Mouse (Mus musculus): ENCODE results near the gene Parp2.
A peak's percentile ranks its signal among the peaks of the same experiment; 100 is the strongest.
"Not testable (repeated sequence)": the region's sequence is repeated elsewhere in the genome, so short reads cannot be mapped to it uniquely, and the experiment has no call there.

Gene Parp2

DNA sequence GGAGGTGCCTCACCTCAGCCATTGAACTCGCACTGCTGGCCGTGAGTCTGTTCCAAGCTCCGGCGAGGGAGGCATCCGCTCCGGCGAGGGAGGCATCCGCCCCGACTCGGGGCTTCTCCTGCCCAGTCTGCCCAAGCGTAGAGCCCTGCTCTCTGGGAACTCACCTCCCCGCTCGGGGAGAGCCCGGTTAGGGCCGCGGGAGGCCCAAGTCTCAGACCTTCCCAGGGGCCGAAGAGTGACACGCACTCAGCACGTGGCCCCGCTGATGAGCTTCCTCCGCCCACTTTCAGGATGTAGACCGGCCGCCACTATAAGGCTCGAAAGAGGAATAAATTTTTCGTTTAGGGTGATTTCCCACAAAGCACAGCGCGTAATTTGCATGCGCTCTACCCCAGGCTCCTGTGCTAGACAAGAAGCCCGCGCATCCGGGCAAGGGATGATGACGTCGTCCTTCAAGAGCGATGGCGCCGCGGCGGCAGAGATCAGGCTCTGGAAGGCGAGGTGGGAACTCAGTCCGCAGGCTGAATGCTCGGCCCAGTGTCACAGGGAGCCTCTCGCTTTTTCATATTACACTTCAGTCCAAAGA, at the start of gene Parp2, which contains the start of gene Ccnb1ip1:
TSS of gene Parp2 (plus strand) at position 355 of the 586 bp plus-strand sequence.
TSS of gene Ccnb1ip1 (minus strand) at position 246 of the 586 bp plus-strand sequence.
- peak; percentile 99 for DNase-seq (ENCODE audit: low read depth, low spot score)

DNA sequence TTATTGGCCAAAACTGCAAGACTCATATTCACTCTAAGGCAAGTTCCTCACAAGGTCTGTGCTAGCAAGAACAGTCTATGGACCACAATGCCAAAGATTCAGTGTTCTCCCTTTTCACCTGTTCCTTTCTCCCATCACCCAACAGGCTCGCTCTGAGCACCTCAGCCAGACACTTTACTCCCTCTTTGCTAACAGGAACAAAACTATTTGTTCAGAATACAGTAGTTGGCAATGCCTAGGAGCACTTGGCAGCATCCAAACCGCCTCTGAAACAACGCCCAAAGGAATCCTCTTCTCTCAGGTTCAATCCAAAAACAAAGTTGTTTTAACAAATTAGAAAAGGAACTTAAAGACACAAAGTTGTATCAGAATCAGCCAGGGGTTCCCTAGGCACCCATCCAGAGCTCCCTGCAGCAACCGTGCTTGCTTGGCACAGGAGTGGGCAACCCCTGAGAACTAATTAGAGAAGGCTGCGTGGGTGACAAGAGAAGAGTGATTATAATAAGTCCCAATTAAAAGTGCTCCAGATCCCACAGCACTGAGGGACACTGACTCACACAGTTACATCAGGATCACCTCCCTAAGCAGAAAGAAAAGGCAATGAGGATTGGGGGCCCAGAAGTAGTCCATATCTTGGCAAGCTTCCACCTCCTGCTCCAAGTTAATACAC, 49.1 kb upstream of the Parp2 start:
- peak; percentile 76 for DNase-seq (ENCODE audit: low read depth, low spot score)

DNA sequence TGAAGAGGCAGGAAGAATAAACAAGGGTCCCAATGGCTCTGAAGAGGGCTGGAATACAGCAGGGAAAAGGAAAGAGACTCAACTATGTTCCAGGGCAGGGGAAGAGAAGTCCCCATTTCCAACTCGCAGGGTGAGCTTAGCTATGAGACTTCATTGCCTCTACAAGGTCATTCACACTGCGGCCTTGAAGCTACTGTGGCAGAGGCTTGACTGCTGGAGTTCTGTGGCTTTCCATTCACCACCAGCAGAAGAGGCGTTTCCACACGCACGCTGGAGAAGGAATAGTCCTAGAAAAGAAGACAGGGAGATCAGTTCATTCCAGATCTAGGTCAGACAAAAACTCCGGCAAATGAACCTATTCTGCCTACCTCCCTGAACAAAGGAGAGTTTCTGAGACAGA, 41.9 kb upstream of the Parp2 start:
- peak; percentile 10 for DNase-seq (ENCODE audit: low read depth, low spot score)

DNA sequence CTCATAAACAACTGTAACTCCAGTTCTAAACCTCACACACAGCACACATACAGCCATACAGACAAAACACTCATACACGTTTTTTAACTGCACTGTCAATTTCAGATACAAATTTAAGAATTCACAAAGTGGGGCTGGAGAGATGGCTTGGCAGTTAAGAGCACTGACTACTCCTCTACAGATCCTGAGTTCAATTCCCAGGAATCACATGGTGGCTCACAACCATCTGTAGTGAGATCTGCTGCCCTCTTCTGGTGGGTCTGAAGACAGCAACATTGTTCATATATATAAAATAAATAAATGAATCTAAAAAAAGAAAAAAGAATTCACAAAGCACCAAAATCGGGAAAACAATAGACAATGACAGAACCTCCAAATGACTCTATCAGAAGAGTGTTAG, 36.3 kb upstream of the Parp2 start:
- DNase-seq (ENCODE audit: low read depth, low spot score): peak; percentile 22

DNA sequence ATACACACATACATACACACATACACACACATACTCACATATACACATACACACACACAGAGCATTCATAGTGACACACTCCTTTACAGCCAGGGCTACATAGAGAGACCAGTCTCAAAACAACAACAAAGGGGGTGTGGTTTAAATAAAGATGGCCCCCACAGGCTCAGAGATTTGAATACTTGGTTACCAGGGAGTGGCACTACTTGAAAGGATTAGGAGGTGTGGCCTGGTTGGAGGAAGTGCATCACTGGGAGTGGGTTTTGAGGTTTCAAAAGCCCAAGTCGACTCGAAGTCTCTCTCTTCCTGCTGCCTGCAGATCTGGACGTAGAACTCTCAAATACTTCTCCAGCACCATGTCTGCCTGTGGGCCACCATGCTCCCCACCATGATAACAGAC, 25.5 kb upstream of the Parp2 start:
- no peak for DNase-seq (ENCODE audit: low read depth, low spot score)

DNA sequence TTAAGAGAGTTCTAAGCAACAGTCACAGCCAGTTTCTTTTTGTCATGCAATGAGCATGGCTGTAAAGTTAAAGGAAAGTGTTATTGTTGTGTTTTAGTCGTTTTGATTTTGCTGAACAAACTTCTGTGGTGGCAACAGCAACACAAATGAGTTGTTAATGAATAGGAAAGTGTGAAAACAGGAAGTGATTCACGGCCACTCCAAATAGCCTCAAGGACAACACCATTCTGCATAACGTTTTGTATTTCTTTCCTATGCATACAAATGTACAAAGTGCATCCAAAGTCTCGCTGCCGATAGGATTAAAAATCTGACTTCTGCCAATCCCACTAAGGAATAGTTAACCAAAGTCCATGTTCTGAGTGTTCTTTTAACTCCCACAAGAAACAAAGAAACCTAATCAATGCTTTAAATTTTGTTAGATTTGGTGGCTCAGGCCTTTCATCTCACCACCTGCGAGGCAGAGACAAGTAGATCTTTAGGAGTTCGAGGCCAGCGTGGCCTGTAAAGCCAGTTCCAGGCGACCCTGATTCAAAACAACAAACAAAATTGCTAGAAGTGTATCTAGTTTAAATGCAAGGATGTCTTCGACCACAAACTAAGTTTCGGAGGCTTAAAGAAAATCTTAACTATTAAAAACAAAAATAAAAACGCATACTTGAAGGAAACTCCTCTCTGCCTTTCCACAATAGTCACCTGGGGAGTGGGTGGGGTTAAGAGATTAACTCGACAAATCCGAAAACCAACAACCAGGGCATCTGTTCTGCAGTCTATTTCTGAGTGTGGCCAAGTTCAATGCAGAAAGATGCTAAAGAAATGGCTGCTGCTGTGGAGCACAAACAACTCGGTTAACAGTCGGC, 23.0 kb upstream of the Parp2 start:
- no peak for DNase-seq (ENCODE audit: low read depth, low spot score)

DNA sequence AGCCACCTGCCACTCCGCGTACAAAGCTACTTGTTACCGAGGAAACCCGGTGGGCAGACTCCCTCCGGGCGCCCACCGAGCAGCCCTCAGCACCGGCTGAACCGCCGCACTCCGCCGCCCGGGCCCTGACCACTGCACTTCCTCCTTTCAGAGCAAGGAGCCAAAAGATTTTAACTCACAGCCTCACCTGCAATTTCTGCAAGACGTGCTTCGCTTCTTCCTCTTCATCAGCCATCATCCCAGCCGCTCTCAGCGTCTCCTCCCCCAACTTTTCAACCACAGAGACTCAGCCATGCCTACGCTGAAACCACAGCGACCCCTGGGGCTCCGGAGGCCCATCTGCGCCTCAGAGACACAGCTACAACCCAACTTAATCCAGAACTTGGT, 22.4 kb upstream of the Parp2 start, which contains the start of gene Ttc5:
TSS of gene Ttc5 (minus strand) at position 269 of the 387 bp plus-strand sequence.
- peak; percentile 96 for DNase-seq (ENCODE audit: low read depth, low spot score)

DNA sequence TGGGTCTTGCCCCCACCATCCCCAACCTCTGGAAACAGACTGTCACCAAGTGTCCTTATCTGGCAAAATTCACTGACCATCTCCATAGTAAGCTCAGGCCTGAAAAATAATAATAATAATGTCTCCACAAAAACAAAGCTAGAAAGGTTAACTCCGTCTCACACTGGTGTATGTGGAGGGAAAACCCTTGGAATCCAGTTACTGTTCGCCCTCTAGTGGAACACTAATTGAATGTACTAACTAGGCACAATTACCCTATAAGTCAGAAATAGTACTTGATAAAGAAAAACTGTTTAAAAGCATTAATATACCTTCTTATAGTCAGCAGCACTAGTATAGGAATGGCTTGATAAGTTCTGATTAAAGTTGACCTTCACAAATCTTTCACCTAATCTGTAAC, 19.5 kb upstream of the Parp2 start:
- peak; percentile 24 for DNase-seq (ENCODE audit: low read depth, low spot score)

DNA sequence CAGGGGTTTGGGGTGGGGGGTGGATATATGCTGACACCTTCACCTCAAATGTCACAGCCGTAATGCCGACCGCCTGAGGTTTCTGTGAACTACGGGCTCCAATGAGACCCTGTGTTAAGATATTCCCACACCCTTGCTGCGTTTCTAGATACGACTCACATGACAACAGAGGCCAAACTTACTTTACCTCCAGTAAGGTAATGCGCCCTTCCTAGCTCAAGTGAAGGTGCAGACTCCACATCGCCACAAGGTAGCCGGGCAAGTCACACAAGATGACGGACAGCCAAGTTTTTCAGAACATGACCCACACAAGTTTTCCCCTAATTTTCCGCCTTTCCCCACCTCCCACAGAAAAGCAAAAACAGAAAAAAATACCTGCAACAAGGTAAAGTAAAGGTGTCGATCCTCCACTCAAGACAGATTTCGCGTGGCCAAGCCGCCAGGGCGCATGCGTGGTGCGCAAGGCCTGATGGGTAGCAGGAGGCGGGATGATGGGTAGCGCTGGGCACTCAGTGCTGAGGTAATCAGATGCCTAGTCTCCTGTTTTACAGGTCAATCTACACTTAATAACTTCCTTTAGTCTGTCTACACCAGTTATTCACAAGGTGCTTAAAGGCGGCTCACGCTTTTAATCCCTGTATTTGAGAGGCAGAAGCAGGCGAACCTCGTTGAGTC, 12.2 kb upstream of the Parp2 start:
- no peak for DNase-seq (ENCODE audit: low read depth, low spot score)

DNA sequence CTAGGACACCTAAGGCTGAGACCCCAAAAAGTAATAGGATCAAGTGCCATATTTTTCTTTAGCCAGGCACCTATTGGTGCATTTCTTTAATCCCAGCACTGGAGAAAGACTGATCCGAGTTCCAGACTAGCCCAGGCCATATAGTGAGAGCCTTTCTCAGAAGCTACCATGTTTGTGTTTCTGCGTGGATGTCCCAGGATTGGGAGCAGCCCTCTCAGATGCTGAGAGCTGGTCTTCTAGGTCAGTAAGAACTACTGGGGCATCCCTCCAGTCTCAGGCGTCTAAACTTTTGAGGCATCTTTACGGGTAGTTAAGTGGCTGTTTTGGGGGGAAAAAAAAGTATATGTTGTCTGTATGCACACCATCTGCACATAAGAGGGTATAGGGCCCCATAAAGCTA, 11.7 kb upstream of the Parp2 start:
- DNase-seq (ENCODE audit: low read depth, low spot score): no peak

DNA sequence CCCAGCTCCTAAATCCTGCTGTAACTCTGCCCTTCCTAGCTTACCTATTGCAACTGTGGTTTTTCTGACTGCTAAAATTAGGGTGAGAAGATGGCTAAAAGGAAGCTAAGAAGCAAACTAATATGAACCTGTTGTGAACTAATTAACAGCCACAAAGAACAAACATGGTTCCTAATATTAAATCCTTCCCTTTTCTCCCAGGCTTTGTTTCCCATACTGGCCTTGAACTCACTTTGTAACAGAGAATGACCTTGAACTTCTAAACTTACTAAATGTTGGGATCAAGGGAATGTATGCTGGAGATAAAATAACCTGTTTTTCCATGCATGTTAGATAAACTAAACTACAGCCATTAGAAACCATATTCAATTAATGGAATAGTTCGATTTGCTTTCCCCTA, 11.2 kb upstream of the Parp2 start:
- DNase-seq (ENCODE audit: low read depth, low spot score): no peak

DNA sequence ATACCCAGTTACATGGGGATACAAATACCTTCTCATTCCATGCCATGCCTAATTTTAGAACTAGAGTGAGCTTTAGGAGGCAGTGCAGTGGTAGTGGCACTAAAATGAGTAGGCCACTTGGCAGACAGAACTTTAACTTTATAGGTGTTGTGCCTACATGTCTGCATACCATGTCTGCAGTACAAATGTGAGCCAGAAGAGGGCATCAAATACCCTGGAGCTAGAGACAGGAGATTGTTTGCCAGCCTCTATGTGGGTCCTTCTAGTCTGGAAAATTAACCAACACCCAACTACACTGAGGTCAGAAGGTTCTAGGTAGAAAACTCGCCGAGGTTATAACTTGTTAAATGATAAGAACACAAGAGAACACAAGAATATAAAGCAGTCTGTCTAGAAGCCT, 9.1 kb upstream of the Parp2 start:
- DNase-seq (ENCODE audit: low read depth, low spot score): no peak

DNA sequence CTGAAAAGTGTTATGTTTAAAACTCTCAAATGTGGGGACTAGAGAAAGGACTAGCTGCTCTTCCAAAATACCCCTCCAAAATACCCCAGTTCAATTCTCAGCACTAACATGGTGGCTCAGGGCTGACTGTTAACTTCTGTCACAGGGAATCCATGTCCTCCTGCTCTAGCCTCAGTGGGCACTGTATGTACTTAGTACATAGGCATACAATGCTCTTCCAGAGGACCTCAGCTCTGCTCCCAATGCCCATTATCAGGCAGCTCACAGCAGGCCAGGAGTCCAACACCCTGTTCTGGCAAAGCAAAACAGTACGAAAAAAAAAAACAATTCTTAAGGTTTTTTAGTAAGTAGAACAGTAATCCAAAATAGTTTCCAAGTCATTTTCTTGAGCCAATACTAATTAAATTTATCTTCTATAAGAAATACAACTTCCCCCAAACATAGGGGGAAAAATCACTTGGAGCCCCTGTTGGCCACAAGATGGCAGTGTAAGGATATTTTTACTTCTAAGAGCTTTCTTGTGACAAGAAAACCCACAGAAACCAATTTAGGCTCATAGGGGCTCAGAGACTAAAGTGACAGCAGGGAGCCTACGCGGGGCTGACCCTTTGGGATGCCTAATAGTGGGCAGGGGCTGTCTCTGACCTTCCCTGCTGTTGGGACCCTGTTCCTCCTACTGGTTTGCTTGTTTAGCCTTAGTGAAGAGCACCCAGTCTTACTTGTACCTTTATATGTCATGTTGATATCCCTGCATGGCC, 8.0 kb upstream of the Parp2 start:
- DNase-seq (ENCODE audit: low read depth, low spot score): peak; percentile 80

DNA sequence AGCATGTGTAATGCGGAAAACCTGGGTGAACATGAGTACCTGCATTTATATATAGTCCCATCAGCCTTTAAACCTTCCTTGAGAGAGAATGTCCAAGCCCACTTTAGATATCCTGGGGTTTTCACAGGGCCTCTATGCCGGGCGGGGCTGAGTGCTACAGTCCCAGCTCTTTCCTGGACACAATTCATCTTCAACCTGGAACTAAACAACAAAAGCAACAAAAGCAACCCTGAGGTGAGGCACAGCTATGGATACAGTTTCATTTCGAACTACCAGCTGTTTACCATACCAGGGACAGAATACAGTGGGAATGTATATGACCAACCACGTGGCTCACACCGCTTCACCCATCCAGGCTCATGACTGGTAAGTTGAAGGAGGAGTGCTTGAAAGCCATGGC, 5.2 kb upstream of the Parp2 start:
- no peak for DNase-seq (ENCODE audit: low read depth, low spot score)

DNA sequence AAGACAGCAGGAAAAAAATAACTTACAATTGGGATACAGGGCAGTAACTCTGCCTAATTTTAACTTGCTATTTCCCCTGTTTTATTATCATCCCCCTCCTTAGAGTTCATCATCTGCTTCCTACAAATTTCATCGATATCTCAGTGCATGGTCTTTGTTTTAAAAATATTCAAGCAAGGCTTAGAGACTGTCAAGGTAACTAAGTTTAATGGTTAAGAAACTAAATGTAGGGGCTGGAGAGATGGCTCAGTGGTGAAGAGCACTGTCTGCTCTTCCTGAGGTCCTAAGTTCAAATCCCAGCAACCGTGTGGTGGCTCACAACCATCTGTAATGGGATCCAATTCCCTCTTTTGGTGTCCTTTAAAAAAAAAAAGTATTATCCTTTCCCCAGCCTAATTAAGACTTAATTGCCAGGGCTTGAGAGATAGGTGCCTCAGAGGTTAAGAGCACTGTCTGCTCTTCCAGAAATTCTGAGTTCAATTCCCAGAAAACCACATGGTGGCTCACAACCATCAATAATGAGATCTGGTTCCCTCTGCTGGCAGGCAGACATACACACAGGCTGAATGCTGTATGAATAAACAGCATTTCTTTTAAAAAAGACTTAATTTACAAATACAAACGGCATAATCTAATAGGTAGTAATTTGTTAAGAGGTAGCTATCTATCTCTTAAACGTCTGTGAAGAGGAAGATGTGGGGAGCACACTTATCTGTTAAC, 4.6 kb upstream of the Parp2 start:
- DNase-seq (ENCODE audit: low read depth, low spot score): peak; percentile 51

DNA sequence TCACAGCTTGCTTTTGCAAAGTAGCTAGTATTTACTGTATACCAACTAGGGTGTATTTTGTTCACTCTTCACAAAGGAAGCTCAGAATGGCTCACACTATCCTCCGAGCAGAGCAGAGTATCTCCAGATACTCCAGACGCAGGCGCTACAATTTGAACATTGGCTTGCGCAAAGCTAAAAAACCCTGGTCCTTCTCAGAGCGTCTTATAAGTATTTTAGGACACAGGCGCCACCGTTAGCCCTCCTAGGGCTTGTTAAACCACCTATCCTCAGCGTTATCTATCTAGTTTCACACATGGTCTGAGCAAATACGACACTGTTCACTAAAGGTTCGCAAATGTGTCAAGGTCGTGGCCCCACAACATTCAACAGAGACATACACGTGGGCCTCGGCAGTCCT, 3.0 kb upstream of the Parp2 start:
- DNase-seq (ENCODE audit: low read depth, low spot score): peak; percentile 16

DNA sequence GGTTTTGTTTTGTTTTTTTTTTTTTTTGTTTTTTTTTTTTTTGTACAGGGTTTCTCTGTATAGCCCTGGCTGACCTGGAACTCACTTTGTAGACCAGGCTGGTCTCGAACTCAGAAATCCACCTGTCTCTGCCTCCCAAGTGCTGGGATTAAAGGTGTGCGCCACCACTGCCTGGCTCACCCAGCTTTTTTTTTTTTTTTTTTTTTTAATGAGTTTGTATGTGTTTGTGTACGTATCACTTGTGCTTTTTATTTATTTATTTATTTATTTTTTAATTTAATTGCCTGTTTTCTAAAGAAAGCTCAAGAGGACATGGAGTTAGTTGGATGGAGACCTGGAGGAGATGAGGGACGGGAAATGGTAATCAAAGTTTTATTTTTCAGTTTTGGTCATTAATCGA, 1.2 kb upstream of the Parp2 start:
- DNase-seq (ENCODE audit: low read depth, low spot score): not testable (repeated sequence)

DNA sequence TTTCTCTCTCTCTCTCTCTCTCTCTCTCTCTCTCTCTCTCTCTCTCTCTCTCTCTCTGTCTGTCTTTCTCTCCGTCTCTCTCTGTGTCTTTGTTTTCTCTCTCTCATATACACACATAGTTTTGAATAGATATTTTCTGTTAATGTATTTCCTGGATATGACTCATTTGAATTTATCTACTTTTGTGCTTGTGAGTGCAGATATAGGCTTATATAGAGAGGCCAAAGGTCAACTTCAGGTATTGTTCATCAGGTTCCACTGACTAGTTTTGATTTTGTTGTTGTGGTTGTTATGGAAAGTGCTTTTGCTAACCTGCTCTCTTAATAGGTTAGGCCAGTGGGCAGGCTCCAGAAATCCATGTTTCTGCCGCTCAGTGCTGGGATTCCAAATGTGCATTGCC, 5.4 kb downstream of the Parp2 start:
- DNase-seq (ENCODE audit: low read depth, low spot score): no peak

DNA sequence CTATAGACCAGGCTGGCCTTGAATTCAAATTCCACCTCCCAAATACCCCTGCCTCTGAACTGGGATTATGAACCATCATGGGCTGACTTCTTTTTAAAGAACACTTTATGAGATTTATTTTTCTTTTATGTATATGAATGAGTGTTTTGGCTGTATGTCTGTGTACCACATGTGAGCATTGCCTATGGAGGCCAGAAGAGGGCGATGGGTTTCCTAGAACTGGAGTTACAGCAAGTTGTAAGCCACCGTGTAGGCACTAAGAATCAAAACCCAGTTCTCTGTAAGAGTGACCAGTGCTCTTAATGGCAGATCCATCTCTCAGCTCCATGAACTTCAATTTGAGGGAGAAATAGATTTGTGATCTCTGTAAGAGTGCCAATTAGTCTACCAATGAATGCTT, 15.6 kb downstream of the Parp2 start:
- no peak for DNase-seq (ENCODE audit: low read depth, low spot score)

DNA sequence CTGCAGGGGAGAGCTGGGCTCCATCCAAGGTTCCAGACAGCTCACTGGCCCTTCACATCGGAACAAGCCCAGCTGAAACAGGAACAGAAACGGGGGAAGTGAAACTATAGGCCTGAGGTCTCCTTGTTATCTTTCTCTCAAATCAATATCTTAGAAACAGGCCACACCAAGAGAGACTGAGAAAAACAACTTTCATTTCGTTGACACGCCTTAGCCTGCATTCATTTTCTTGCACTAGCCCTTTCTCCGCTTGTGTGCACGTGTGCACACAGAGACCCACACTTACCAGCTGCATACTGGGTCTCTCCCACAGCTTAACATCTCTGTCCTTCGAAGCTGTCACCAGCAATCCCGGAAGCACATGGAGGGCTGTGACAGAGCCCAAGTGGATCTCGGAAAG, 16.6 kb downstream of the Parp2 start:
- peak; percentile 20 for DNase-seq (ENCODE audit: low read depth, low spot score)

DNA sequence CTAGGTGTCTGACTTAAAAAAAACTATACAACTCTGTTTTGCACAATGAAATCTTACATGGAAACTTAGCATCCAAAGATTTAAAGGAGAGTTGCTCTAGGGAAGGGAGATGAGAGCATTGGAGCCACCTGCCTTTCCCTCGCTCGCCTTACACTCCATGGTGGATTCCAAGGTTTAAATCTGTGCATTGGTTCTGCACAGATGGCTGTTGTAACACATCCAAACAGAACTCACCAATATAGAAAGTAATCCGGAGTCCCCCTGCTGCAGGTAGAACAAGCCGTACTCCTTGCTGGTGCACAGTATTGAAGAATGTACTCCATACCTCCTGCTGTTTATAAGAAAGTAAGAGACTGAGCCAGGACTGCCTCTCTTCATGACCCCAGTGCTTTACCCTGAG, 18.9 kb downstream of the Parp2 start:
- peak; percentile 66 for DNase-seq (ENCODE audit: low read depth, low spot score)

Measured in brain, adult 2 months (tissue).